Mouse (Mus musculus) induced T-regulatory cell, adult 2 months (primary cell): ENCODE results near the gene Trim8.

Experiments used
- DNase-seq: peaks from one replicate; pipeline ENCODE4 v3.0.0-alpha.2; 2012; ENCODE audit warnings: low read depth

Gene Trim8

GRCm38 (mm10) chr19:46552496-46552895 lies 51.0 kb downstream of the Trim8 start:
- no peak for DNase-seq

GRCm38 (mm10) chr19:46553541-46553955 lies 52.0 kb downstream of the Trim8 start:
- no peak for DNase-seq

- DNase-seq = no peak
Observed at GRCm38 (mm10) chr19:46558009-46558408, 56.5 kb downstream of the Trim8 start.

GRCm38 (mm10) chr19:46558631-46559030 lies 57.1 kb downstream of the Trim8 start:
- no peak for DNase-seq

GRCm38 (mm10) chr19:46562132-46562531 lies 60.6 kb downstream of the Trim8 start:
- DNase-seq = peak; percentile 74

- DNase-seq = no peak
Observed at GRCm38 (mm10) chr19:46562581-46563515, 61.3 kb downstream of the Trim8 start.

- no peak for DNase-seq
Observed at GRCm38 (mm10) chr19:46563603-46564002, 62.1 kb downstream of the Trim8 start.

GRCm38 (mm10) chr19:46564043-46564462 lies 62.6 kb downstream of the Trim8 start:
- no peak for DNase-seq
